Mouse (Mus musculus) left cerebral cortex, adult 11 months (tissue): ENCODE results near the gene Arhgdib.
A peak's percentile ranks its signal among the peaks of the same experiment; 100 is the strongest.

ENCODE experiments used
- DNase-seq: peaks from one replicate; pipeline ENCODE4 v3.0.0; 2022; ENCODE audit warnings: low spot score

Arhgdib gene

DNA sequence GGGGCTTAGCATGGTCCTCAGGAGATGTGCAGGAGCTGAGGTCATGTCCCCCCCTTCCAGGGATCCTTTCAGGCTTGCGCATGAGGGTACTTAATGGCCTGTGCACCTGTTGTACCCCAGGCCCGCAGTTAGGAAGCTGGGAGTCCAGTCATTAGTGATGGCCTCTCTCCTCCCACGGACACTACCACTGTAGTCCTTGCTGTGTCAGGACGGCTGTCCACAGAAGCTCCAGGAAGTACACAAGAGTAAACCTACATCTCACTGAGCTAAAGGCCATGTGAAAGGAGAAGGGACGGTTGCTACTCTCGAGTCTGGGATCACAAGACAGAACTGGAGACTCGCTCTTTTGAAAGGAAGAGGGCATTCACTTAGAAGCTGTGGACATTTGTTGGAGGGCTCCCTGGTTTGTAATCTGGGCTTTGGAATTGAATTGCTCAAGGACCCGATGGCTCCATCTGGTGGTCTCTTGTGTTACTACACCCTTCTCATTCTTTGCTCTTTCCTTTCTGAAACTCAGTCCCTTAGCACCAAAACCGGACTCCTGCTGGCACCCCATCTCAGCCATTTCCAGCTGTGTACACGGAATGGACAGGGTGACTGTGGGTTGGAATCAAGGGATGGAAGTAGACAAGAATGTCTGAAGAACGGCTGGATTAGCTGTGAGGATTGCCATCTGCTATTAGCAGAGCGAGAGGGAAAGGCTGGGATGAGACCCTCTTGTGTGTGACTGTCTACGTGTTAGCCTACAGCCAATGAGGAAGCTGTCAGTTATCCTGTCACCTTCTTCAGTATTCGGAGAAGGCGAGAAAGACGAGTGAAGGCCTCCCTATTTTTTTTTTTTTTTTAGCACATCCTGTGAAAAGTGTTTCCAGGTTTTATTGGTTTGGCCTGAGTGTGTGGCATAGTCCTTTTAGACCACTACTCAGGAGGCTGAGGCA, 21.1 kb downstream of the Arhgdib start:
- DNase-seq: peak; percentile 60

DNA sequence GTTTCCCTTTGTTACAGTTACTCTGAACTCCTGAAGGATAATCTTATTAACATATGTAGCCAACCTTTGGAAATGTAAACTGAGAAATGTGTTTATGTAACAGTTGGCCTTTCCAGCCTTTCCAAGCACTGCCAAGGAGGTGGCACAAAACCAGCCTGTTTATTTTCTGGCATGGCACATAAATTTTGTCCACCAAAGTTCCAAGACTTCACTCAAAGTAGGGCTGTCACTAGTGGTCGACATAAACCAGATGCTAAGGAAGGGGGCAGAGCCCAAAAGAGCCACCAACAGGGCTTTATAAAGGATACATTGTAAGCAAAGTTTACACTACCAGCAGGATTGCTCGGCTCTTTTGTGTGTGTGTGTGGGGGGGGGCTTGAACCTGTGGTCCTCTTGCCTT, 23.8 kb downstream of the Arhgdib start:
- no peak for DNase-seq

DNA sequence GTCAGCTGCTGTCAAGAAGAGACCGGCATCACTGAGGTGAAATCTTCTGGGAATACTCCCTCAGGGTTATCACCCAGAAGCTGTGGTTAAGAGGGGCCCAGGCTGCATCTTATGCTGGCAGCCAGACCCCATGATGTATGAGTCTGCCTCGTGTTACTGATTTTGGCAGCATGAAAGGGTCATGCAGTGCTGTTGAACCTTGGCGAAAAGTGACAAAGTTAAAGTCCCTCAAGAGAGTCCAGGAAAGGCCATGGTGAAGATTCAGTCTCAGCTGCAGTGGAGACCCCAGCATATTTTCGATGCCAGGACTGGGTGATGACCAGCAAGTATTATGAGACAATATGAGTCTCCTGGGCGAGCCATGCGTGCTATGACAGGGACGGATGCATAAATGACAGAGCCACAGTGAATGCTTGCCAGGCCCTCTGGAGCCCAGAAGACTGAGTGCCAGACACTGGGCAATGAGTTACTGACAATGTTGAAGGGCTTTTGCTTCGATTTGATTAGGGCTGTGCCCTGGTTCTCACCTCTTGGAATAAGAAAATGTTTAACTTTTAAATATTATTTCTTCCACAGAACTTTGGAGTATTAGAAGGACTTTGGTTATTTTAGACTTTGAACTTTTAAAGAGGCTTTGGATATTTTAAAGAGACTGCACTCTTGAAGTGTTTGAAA, 25.8 kb downstream of the Arhgdib start:
- no peak for DNase-seq

DNA sequence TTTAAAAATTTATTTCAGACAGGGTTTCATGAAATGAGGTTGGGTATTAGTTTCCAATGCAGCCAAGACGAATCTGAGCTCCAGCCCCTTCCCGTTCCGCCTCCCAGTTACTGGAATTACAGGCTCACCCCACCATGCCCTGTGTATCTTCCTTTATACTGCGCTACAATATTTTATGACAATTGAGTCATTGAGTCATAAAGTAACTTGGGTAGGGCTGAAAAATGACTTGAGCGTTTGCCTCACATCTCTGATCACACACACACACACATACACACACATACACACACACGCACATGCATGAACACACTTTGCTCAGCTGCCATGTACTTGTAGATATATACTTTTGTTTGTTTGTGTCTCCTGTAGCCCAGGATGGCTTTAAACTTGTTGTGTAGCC, 27.5 kb downstream of the Arhgdib start:
- DNase-seq: no peak

DNA sequence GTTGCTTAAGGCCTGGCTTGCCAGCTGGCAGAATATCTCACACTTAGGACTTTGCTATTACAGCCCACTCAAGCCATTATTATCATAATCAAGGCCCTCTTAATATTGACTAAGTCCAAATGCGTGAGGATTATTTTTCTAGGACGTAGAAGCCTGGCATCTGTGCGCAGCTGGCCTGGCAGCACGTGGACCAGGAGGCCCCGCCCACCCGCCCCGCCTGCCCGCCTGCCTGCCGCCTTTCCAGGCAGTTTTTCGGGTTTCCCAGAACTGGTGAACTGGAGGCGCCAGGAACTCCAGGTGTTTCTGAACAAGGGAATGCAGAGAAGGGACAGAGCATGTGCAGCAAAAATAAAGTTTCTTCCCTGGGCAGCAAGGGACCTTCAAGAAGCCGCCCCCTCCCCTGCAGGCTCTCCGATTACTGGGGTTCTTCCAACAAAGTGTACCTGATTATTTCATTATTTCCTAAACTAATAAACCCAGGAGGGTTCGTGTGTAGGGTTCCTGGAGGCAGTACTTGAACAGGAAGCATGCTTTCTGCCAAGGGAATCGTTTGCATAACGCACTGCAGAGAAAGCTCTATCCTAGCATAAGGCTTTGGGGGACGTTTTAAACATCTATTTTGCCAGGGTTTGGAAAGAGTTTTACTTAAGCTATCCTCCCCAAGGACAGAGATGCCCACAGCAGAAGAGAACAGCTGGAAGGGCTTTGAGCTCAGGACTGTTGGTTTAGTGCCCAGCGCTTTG, 28.1 kb downstream of the Arhgdib start:
- DNase-seq: no peak

DNA sequence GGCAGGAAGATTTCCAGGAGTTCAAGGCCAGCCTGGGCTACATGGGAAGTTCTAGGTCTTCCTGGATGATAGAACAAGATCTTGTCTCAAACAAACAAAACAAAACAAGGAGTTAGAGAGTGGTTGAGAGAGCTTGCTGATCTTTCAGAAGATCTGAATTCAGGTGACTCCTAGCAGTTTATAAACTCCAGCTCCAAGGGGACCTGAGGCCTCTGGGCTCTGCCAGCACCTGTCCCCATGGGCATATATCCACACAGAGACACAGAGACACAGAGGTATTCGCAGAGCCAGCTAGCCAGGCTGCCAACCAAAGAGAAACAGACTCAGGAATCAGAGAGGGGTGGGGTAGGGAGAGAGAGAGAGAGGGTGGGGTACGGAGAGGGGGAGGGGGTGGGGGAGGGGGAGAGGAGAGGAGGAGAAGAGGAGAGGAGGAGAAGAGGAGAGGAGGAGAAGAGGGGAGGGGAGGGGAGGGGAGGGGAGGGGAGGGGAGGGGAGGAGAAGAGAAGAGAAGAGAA, 28.9 kb downstream of the Arhgdib start:
- no peak for DNase-seq

DNA sequence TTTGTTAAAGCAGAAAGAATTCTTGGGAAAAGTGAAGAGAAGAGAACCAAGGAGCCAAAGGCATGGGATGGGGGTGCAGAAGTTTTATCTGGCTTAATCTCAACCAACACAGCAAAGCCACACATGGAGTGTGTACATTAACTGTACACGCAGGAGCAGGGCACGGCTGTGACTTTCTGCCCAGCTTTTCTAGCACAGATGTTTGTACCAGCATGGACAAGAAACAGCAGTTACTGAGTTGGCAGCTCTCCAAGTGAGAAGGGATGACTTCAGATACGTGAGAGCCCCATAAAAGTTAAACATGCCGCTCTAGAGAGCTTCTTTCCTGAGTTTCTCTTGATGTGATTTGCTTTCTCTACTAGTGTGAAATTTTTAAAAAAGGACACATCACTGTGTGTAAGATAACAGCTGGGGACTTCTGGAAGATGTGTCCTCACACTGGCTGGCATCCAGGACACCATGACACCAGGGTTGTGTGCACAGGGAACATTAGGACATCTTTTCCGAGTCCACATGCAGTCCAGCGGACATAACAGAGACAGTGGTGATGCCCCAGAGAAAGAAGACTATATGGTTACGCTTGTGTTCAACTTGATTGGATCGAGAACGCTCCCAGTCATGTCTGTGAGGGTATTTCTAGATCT, 31.3 kb downstream of the Arhgdib start:
- no peak for DNase-seq

DNA sequence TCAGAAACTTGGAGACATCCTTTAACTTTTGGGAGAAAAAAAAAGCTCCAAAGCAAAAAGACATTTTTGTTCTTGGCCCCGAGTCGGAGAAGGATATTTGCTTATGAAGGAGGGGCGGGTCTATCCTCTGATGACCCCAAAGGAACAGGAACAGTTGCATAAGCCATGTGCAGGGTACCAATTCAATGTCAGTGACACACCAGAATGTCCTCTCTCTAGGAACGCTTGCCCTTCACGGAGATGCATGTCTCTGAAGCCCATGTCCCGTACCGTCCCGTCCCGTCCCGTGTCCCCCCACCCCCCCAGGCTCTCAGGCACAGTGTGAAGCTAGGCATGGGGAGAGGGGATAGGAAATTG, 34.8 kb downstream of the Arhgdib start:
- no peak for DNase-seq

DNA sequence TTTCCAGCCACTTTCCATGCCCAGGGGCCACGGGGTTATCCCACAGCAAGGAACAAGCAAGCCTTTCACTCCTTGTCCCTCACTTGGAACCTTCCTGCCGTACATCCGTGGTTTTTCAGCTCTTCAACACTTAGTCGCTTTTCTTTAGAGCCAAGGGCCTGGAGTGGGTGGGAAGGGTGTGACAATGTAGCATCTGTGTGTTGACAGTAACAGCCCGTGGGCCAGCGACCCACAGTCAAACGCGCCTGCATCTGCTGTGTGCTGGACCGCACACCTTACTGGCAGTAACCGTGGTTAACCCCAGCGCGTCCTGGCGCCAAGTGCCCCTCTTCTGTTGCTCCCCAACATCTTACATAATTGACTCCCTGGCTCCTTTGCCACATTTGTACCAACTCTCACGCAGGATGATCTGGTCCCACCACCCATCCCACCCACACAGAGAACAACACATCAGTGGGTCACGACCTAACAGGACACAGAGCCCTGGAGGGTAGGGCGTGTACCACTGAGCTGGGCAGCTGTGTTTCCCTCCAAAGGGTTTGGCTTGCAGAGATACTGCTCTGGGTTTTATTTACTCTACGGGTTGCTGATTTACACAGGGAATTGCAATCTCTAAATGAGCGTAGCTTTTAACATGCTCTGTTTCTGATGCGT, 35.3 kb downstream of the Arhgdib start:
- no peak for DNase-seq

DNA sequence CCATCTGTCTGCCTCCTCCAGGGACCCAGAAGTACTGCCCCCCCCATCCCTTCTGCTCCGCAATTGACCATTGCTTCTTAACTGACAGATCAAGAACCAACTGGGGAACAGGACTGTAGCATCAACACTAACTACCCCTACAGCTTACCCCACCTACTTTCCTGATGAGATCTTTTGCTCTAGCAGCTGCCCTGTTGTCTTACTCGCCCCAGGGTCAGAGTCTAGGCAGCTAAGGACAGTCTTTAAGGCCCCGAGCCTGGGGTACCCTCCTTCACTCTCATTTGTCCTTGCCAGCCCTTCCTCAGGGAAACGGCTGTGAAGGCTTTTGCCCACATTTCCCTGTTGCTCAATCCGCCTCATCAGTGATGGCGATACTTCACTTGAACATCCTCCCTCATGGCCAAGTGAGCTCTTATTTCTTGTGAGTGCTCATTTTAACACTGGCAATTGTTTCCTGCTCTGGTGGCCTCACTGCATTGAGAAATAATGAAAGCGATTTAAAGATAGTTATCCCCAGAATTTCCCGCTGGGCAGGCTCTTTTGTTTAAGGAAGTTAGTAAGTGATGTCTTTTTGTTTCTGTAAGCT, 37.7 kb downstream of the Arhgdib start:
- DNase-seq: no peak

DNA sequence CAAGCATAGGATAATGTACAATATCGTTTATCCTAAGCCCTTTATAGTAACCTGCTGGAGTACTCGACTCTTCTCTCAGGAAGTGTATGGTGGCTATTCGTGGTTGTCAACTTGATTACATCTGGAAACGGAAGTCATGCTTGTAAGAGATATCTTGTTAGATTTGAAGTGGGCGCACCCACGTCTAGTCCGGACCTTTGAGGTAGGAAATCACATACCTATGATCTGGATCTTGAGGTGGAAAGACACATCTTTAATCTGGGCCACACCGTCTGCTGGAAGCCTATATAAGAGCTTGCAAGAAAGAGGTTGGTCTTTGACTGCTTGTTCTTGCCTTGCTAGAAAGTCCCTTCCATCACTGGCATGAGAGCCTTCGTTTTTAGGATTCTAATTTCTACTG, 39.2 kb downstream of the Arhgdib start:
- DNase-seq: no peak

DNA sequence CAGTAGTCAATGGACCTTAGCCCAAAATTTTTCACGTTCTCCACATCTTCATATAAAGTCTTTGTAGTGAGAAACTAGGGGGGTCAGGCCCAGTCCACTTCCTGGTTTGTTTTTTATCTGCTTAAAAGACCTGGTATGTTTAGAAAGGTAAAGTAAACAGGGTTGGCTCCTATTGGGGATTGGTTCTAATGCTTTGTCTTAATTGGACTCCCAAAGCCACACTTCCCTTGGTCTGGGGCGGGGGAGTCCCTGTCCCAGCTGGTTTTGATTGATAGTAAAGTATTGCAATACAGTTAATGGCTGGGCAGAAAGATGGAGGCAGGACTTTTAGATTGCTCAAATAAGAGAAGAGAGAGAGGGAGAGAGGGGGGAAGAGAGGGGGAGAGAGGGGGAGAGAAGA, 40.7 kb downstream of the Arhgdib start:
- no peak for DNase-seq

DNA sequence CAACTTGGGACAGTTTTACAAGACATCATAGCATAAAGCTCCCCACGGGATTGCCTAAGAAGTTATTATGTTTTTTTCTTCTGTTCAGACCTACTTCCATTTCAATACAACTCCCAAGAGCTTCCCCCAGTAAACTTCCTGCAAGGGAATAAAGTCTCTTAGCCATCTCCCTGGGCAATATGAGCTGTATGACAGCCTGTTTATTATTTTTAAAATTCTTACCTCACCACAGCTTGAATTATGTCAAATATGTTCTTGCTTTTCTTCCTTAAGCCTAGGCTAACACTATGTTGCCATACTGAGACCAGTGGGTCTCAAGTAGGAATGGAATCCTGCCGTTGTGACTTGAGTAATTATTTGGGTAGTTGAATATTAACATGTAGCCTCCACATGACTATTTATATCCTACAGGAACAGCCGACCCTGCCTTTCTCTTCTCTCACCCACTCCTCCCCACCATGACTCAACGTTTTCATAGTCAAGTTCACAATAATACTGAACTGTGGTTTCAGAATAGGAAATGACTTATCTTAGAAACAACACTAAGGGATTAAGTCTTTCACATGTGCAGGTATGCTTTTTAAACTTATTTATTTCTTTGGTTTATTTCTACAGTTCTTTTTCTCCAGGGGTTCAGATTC, 41.2 kb downstream of the Arhgdib start:
- no peak for DNase-seq

DNA sequence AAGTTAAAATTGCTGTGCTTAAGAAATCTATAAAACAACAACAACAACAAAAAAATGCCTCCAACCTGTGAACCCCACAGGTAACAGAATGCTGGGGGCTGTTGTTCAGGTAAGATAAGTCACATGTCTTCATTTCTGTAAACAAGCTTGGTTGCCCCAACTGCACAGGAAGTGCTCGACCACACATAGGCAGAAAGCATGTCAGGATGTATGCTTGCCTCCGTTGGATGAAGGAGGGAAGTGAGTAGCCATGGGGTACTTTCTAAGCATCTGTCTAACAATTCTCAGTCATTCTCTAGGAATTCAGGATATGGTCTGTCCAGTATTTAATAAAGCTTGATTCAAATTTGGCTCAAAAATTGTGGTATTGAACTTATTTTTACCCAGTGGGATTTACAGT, 42.7 kb downstream of the Arhgdib start:
- DNase-seq: no peak

DNA sequence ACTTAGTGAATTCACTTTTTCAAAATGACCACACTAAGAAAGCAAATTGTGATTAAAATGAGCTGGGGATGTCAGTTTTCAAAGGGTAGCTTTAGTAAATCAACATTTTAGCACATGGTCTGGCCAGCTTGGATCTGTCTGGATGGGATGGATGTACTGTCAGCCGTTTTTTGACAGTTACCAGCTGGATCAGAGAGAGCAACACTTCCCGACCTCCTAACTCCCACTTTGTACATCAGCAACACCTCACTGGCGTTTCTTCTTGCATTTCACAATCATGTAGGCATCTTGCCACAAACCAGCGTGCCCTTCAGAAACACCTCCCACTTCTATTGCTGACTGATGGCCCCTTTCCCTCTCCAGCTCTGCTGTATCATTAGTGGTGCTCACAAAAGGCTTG, 43.5 kb downstream of the Arhgdib start:
- DNase-seq: no peak

DNA sequence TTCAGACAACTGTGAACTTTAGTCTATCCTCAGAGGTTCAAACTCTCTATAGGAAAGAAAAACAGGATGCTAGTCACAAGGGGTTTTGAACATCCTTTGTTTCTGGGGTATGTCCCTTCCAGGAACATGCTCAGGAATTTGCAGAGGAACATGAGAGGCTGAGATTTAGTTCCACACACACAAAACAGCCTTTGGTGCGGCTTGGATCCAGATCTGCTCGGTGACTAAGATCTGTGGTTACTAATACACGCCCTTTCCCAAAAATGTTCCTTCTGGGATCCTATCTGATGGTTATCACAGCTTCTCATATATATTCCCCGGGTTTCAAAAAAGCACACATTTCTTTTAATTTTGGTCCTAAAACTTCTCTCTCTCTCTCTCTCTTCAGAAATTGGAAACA, 43.9 kb downstream of the Arhgdib start:
- DNase-seq: no peak

DNA sequence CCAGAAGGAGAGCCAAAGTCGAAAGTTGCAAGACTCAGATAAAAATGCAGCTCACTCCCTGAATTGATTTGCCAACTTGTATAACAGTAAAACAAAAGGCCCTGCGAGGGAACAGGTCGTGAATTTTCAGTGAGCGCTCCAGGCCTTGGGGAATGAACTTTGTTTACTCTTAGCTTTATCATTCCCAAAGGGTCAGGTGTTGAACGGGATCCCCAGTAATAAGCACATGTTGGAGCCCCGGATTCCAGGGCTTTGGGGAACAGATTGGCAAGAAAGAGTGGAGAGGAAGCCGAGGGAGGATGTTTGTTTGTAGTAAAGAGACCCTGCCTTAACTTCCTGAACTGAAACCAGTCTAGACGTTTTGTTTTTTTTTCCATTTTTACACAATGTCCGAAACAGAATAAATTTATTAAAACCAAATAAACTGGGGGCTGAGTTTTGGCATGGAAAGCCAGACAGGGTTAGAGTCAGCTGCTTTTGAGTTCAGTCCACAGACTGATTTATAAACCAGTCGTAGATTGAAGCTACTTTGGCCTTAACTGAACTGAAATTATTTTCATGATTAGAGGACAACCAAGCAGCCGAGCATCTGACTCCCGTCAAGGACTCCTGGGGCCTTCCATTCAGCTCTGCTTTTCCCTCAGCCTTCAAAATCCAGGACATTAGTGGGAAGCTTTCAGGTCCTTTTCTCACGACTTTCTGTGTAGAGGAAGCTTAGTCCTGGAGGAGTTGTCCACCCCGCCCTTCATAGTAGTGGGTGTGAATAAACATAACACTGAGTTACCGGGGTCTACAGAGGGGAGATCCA, 47.0 kb downstream of the Arhgdib start:
- no peak for DNase-seq

DNA sequence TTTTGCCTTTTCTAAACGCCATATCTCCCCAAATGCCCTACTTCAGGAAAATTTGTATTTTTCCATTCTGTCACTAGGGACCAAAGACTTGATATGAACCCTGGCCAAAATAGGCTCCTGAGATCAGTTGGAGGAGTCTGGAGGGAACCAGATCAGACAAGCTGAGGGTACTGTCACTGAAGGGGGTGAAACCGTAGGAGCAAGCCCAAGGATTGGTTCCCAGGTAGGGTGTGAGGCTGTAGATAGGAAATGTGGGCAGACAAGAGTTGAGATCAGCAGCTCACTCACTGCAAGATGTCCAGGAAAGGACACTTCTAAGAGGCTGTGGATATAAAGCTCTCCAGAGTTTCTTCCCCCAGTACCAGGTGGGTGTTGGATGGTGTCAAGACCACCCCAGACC, 49.7 kb downstream of the Arhgdib start:
- DNase-seq: no peak

DNA sequence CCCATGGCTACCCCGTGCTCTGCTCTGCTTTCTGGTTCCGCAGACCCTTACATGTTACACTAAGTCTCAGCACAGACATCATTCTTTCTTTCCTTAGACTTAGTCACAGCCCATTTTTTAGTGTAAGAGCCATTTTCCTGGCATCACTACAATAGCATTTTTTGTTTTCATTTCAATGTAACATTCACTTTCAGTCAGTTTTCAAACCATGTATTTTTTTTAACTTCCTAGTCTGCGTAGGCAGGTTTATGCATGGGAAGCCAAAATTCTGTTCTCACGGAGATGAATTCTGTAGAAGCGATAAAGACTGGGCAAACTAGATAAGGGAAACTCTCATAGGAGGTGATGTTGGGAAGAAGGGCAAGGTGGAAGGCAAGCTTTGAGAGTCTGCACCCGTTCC, 52.1 kb downstream of the Arhgdib start:
- DNase-seq: no peak

DNA sequence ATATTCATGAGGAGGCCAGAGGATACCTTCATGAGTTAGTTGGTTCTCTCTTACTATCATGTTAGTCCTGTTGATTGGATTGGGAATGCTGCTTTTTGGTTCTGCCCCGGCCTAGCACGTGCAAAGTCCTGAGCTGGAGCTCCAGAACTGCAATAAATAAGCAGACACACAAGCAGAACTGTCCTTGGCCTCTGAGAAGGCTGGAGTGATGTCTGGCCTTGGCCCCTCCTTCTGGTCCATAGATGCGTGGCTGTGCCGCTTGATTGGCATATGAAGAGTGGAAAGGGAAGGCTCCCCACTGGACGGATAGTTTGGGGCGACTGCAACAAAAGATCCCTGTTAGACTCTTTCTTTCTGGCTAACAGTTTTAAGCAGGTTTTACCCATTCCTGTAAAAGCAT, 52.6 kb downstream of the Arhgdib start:
- no peak for DNase-seq
